Mouse (Mus musculus) CH12.LX (cell line): ENCODE measurements around the gene Slc9a3r2.

ENCODE experiments used
- BHLHE40 ChIP-seq: IDR thresholded peaks from 2 replicates; pipeline ENCODE4 v1.6.1; 2011; ENCODE audit warnings: mild to moderate bottlenecking, low read depth, low read length, improper control_type of control experiment
- CHD2 ChIP-seq: IDR thresholded peaks from 2 replicates; pipeline ENCODE4 v1.6.1; 2011; ENCODE audit warnings: low read length, improper control_type of control experiment
- CTCF ChIP-seq, 2 experiments: IDR thresholded peaks in 1 of 2; conservative IDR thresholded peaks in 1 of 2; 2 replicates each; pipeline ENCODE4 v1.5.1; 2011 to 2012; ENCODE audit warnings: low read depth in 2 of 2, low read length in 2 of 2, improper control_type of control experiment in 1 of 2, inconsistent platforms in 1 of 2, mild to moderate bottlenecking in 1 of 2, moderate library complexity in 1 of 2
- EP300 ChIP-seq: IDR thresholded peaks from 2 replicates; pipeline ENCODE4 v1.6.1; 2011; ENCODE audit warnings: low read length, improper control_type of control experiment
- MAFK ChIP-seq: IDR thresholded peaks from 2 replicates; pipeline ENCODE4 v1.6.1; 2011; ENCODE audit warnings: low read length, improper control_type of control experiment; ENCODE audit not compliant: insufficient replicate concordance
- MAX ChIP-seq: IDR thresholded peaks from 2 replicates; pipeline ENCODE4 v1.6.1; 2011; ENCODE audit warnings: low read length, improper control_type of control experiment
- MXI1 ChIP-seq: IDR thresholded peaks from 2 replicates; pipeline ENCODE4 v1.6.1; 2011; ENCODE audit warnings: mild to moderate bottlenecking, low read depth, low read length, improper control_type of control experiment
- POLR2A ChIP-seq: IDR thresholded peaks from 2 replicates; pipeline ENCODE4 v1.6.1; 2011; ENCODE audit warnings: low read depth, mild to moderate bottlenecking, improper control_type of control experiment, low read length
- POLR2AphosphoS2 ChIP-seq: IDR thresholded peaks from 2 replicates; pipeline ENCODE4 v1.6.1; 2011; ENCODE audit warnings: low read depth, low read length, improper control_type of control experiment
- TBP ChIP-seq: conservative IDR thresholded peaks from 2 replicates; pipeline ENCODE4 v1.6.1; 2011; ENCODE audit warnings: low read depth, low read length, improper control_type of control experiment
- TCF12 ChIP-seq: IDR thresholded peaks from 2 replicates; pipeline ENCODE4 v1.6.1; 2014; ENCODE audit warnings: low read depth, mild to moderate bottlenecking, inconsistent platforms, low read length, improper control_type of control experiment
- UBTF ChIP-seq: IDR thresholded peaks from 2 replicates; pipeline ENCODE4 v1.6.1; 2012; ENCODE audit warnings: low read depth, mild to moderate bottlenecking, inconsistent platforms, low read length, improper control_type of control experiment, moderate library complexity
- USF2 ChIP-seq: conservative IDR thresholded peaks from 2 replicates; pipeline ENCODE4 v1.6.1; 2011; ENCODE audit warnings: low read depth, low read length, improper control_type of control experiment
- ZNF384 ChIP-seq: IDR thresholded peaks from 2 replicates; pipeline ENCODE4 v1.6.1; 2012; ENCODE audit warnings: low read depth, low read length, improper control_type of control experiment, inconsistent platforms

DNA sequence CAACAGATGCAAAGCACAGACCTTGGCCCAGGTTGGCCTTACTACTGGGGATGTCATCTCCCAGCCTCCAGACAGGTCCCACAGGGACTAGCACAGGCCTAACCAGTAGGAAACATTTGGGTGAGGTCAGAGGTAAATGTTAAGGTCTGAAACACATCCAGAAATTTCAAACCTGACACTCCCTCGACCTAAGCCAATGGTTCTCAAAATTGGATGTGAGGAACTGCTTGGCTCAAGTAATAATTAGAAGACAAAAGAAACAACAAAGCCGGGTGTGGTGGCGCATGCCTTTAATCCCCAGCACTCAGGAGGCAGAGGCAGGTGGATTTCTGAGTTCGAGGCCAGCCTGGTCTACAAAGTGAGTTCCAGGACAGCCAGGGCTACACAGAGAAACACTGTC, 3.7 kb downstream of the Slc9a3r2 start:
- TF ChIP-seq POLR2A (no peak), CTCF (conservative IDR thresholded peaks at IDR 0.05 in 1 of 2, IDR thresholded peaks at IDR 0.05 in 1 of 2; ENCODE audit: low read depth in 2 of 2, low read length in 2 of 2) (no peak), MAX (no peak), BHLHE40 (no peak), TBP (no peak), EP300 (no peak), USF2 (no peak), MAFK (no peak), ZNF384 (no peak), CHD2 (no peak), POLR2AphosphoS2 (no peak), MXI1 (no peak), UBTF (no peak), TCF12 (no peak)
